In the genomic region with DNA sequence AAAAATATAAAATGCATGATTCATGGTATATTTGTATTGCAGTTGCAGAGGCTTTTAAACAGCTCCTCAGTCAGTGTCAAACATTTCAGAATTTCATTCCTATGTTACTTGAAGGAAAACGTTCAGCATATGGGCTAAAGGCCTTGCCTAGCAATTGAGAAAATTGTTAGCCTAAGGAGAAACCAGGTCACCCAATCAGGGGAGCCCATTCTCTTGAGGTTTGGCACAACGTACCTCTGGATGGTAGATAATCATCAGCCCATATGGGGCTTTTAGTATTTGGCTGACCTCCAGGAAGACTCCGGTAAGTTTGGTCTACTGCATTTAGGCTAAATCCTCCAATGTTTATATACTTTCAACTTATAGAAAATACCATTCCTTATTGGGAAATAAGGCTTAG, we compare ENCODE assay signal across 27 mouse cellular contexts.
A peak's percentile ranks its signal among the peaks of the same experiment; 100 is the strongest.
DNase-seq lines count a peak whose midpoint lies in the region; ATAC-seq and TF ChIP-seq lines count a peak whose summit lies in the region.
"Had no signal": no experiment of that assay in that cellular context is flagged by ENCODE, and none has a peak within 500 bp of the region (broad histone marks: within the 10 kb centered on the region; RNA-seq: fewer than 3 reads in every experiment).

No protein-coding gene starts in this region.

- H3K27ac ChIP-seq in forebrain, embryonic 13.5 days, result no peak overlapping the region
- no peak overlapping the region for H3K27ac ChIP-seq in forebrain, embryonic 11.5 days (ENCODE audit: low read depth, low read length)
- no peak overlapping the region for H3K27ac ChIP-seq in limb, embryonic 14.5 days (replicated peaks; ENCODE audit: low read depth, low read length)
- no peak overlapping the region for H3K27ac ChIP-seq in limb, embryonic 10.5 days
- no peak overlapping the region for H3K27ac ChIP-seq in stomach, embryonic 14.5 days (ENCODE audit: low read length)
- no peak overlapping the region for H3K27ac ChIP-seq in stomach, postnatal 0 days (replicated peaks)
- H3K27ac ChIP-seq: embryonic facial prominence, embryonic 12.5 days; heart, adult 2 months; hindbrain, embryonic 15.5 days; liver, embryonic 15.5 days; midbrain, embryonic 10.5 days; midbrain, embryonic 15.5 days; neural tube, embryonic 15.5 days had no signal

- TF ChIP-seq CTCF in stomach, postnatal 0 days (IDR thresholded peaks at IDR 0.05; ENCODE audit: low read depth), result no peak

- intact Hi-C loops in heart, postnatal 36 days (cut with DNase I), result no loop called here

- no peak for DNase-seq in forebrain, embryonic 11.5 days (ENCODE audit: low spot score)
- DNase-seq in limb, embryonic 14.5 days (ENCODE audit: low spot score), result peak; percentile 12
- no peak for DNase-seq in limb, embryonic 10.5 days (ENCODE audit: low spot score)
- DNase-seq in stomach, postnatal 0 days (ENCODE audit: low spot score), result no peak
- DNase-seq in heart, postnatal 36 days, result no peak
- DNase-seq: adrenal gland, postnatal 25 days; heart, adult 2 months; kidney, adult 11 months; kidney, postnatal 14 days; layer of hippocampus, adult 9-11 months; lung, postnatal 10 days; right cerebral cortex, adult 18-20 months; spleen, adult 18-20 months; thymus, postnatal 14 days had no signal

- no peak overlapping the region for H3K9ac ChIP-seq in forebrain, embryonic 13.5 days
- H3K9ac ChIP-seq in forebrain, embryonic 11.5 days (ENCODE audit: low read length), result no peak overlapping the region
- H3K9ac ChIP-seq in limb, embryonic 14.5 days (ENCODE audit: low read depth, low read length, severe bottlenecking), result no peak overlapping the region
- no peak overlapping the region for H3K9ac ChIP-seq in stomach, embryonic 14.5 days (replicated peaks; ENCODE audit: low read depth, low read length)
- H3K9ac ChIP-seq in stomach, postnatal 0 days (ENCODE audit: low read length), result no peak overlapping the region
- H3K9ac ChIP-seq: embryonic facial prominence, embryonic 12.5 days; heart, embryonic 12.5 days; hindbrain, embryonic 15.5 days; liver, embryonic 15.5 days; midbrain, embryonic 15.5 days; neural tube, embryonic 15.5 days had no signal

- no peak overlapping the region for H3K4me2 ChIP-seq in forebrain, embryonic 13.5 days
- H3K4me2 ChIP-seq in forebrain, embryonic 11.5 days (ENCODE audit: low read depth, low read length, severe bottlenecking), result no peak overlapping the region
- no peak overlapping the region for H3K4me2 ChIP-seq in limb, embryonic 14.5 days (replicated peaks; ENCODE audit: low read depth, low read length, severe bottlenecking)
- H3K4me2 ChIP-seq in stomach, embryonic 14.5 days (replicated peaks; ENCODE audit: low read depth, low read length), result no peak overlapping the region
- no peak overlapping the region for H3K4me2 ChIP-seq in stomach, postnatal 0 days (replicated peaks; ENCODE audit: low read depth)
- H3K4me2 ChIP-seq: embryonic facial prominence, embryonic 12.5 days; heart, embryonic 12.5 days; hindbrain, embryonic 15.5 days; liver, embryonic 15.5 days; midbrain, embryonic 15.5 days; neural tube, embryonic 15.5 days had no signal

- WGBS in forebrain, embryonic 13.5 days, result 55% methylated on average over 3 of the region's 3 CpGs
- 83% methylated on average over 3 of the region's 3 CpGs for WGBS in forebrain, embryonic 11.5 days
- WGBS in limb, embryonic 14.5 days, result 44% methylated on average over 3 of the region's 3 CpGs
- WGBS in limb, embryonic 10.5 days, result 80% methylated on average over 3 of the region's 3 CpGs
- WGBS in stomach, embryonic 14.5 days, result 17% methylated on average over 3 of the region's 3 CpGs
- whole genome bisulfite sequencing in stomach, postnatal 0 days, result 12% methylated on average over 3 of the region's 3 CpGs

- no peaks in the 10 kb centered on the region for H3K36me3 ChIP-seq in forebrain, embryonic 13.5 days (ENCODE audit: poor library complexity, severe bottlenecking)
- no peaks in the 10 kb centered on the region for H3K36me3 ChIP-seq in forebrain, embryonic 11.5 days (ENCODE audit: control insufficient read depth, insufficient read depth, low read length)
- no peaks in the 10 kb centered on the region for H3K36me3 ChIP-seq in limb, embryonic 14.5 days (ENCODE audit: control insufficient read depth, insufficient read depth, low read length)
- no peaks in the 10 kb centered on the region for H3K36me3 ChIP-seq in limb, embryonic 10.5 days
- H3K36me3 ChIP-seq in stomach, embryonic 14.5 days (ENCODE audit: control insufficient read depth, insufficient read depth, low read length), result no peaks in the 10 kb centered on the region
- H3K36me3 ChIP-seq in stomach, postnatal 0 days (ENCODE audit: control insufficient read depth, insufficient read depth, low read length), result no peaks in the 10 kb centered on the region
- H3K36me3 ChIP-seq: embryonic facial prominence, embryonic 12.5 days; heart, embryonic 12.5 days; hindbrain, embryonic 15.5 days; liver, embryonic 15.5 days; midbrain, embryonic 10.5 days; midbrain, embryonic 15.5 days; neural tube, embryonic 15.5 days had no signal

- TF ChIP-seq EP300 in stomach, postnatal 0 days (optimal IDR thresholded peaks at IDR 0.05), result no peak

- peak; percentile 50; the same call in 1 of the 2 replicates for ATAC-seq in forebrain, embryonic 13.5 days
- no peak for ATAC-seq in forebrain, embryonic 11.5 days (replicated peaks; ENCODE audit: low FRiP score)
- ATAC-seq in limb, embryonic 14.5 days (ENCODE audit: low FRiP score, low read depth), result no peak
- ATAC-seq in stomach, embryonic 14.5 days (ENCODE audit: insufficient number of reproducible peaks, insufficient read depth, low FRiP score, low read depth), result peak; percentile 46; the same call in 1 of the 2 replicates
- no peak for ATAC-seq in stomach, postnatal 0 days (ENCODE audit: low FRiP score, low TSS enrichment)
- no peak for ATAC-seq in erythroid progenitor cell, adult 5-6 weeks (replicated peaks; ENCODE audit: low FRiP score, poor library complexity, severe bottlenecking)
- ATAC-seq: CD4-positive, CD25-positive, alpha-beta regulatory T cell, adult 4 months; forebrain, embryonic 16.5 days; midbrain, embryonic 15.5 days had no signal

- no peak overlapping the region for H3K4me3 ChIP-seq in forebrain, embryonic 13.5 days
- no peak overlapping the region for H3K4me3 ChIP-seq in forebrain, embryonic 11.5 days (ENCODE audit: low read depth, low read length)
- H3K4me3 ChIP-seq in limb, embryonic 14.5 days (replicated peaks; ENCODE audit: low read length), result no peak overlapping the region
- H3K4me3 ChIP-seq in limb, embryonic 10.5 days, result no peak overlapping the region
- no peak overlapping the region for H3K4me3 ChIP-seq in stomach, embryonic 14.5 days (ENCODE audit: low read depth, low read length)
- no peak overlapping the region for H3K4me3 ChIP-seq in stomach, postnatal 0 days (ENCODE audit: low read depth, low read length)
- H3K4me3 ChIP-seq: embryonic facial prominence, embryonic 12.5 days; erythroblast, embryonic 14.5 days; heart, adult 2 months; heart, embryonic 12.5 days; hindbrain, embryonic 15.5 days; liver, embryonic 15.5 days; midbrain, embryonic 10.5 days; midbrain, embryonic 15.5 days; neural tube, embryonic 15.5 days had no signal

- no peak for TF ChIP-seq POLR2A in limb, embryonic 14.5 days (IDR thresholded peaks at IDR 0.05; ENCODE audit: borderline replicate concordance, extremely low read depth, insufficient read depth, insufficient read length)

- no peaks in the 10 kb centered on the region for H3K27me3 ChIP-seq in forebrain, embryonic 13.5 days
- H3K27me3 ChIP-seq in forebrain, embryonic 11.5 days (ENCODE audit: control insufficient read depth, insufficient read depth, low read length), result no peaks in the 10 kb centered on the region
- no peaks in the 10 kb centered on the region for H3K27me3 ChIP-seq in limb, embryonic 14.5 days (ENCODE audit: control insufficient read depth, insufficient read depth, low read length)
- no peaks in the 10 kb centered on the region for H3K27me3 ChIP-seq in limb, embryonic 10.5 days (ENCODE audit: low read depth, poor library complexity, severe bottlenecking)
- no peaks in the 10 kb centered on the region for H3K27me3 ChIP-seq in stomach, embryonic 14.5 days (ENCODE audit: control insufficient read depth, insufficient read depth, low read length)
- no peaks in the 10 kb centered on the region for H3K27me3 ChIP-seq in stomach, postnatal 0 days (ENCODE audit: control insufficient read depth, insufficient read depth, low read length)
- H3K27me3 ChIP-seq: embryonic facial prominence, embryonic 12.5 days; heart, embryonic 12.5 days; hindbrain, embryonic 15.5 days; liver, embryonic 15.5 days; midbrain, embryonic 15.5 days; neural tube, embryonic 15.5 days had no signal

- no peaks in the 10 kb centered on the region for H3K9me3 ChIP-seq in forebrain, embryonic 13.5 days (replicated peaks)
- no peaks in the 10 kb centered on the region for H3K9me3 ChIP-seq in forebrain, embryonic 11.5 days (ENCODE audit: control insufficient read depth, low read length)
- H3K9me3 ChIP-seq in limb, embryonic 14.5 days (ENCODE audit: control insufficient read depth, low read length), result no peaks in the 10 kb centered on the region
- H3K9me3 ChIP-seq in limb, embryonic 10.5 days (replicated peaks), result no peaks in the 10 kb centered on the region
- H3K9me3 ChIP-seq in stomach, embryonic 14.5 days (ENCODE audit: control insufficient read depth, low read depth, low read length), result no peaks in the 10 kb centered on the region
- H3K9me3 ChIP-seq in stomach, postnatal 0 days (ENCODE audit: control insufficient read depth, low read length), result no peaks in the 10 kb centered on the region
- H3K9me3 ChIP-seq: embryonic facial prominence, embryonic 12.5 days; heart, embryonic 12.5 days; hindbrain, embryonic 15.5 days; liver, embryonic 15.5 days; midbrain, embryonic 10.5 days; midbrain, embryonic 15.5 days; neural tube, embryonic 15.5 days had no signal

- no peaks in the 10 kb centered on the region for H3K4me1 ChIP-seq in forebrain, embryonic 13.5 days
- no peaks in the 10 kb centered on the region for H3K4me1 ChIP-seq in forebrain, embryonic 11.5 days (replicated peaks; ENCODE audit: control insufficient read depth, insufficient read depth, low read length)
- no peaks in the 10 kb centered on the region for H3K4me1 ChIP-seq in limb, embryonic 14.5 days (ENCODE audit: control insufficient read depth, insufficient read depth, low read length)
- no peaks in the 10 kb centered on the region for H3K4me1 ChIP-seq in limb, embryonic 10.5 days
- no peaks in the 10 kb centered on the region for H3K4me1 ChIP-seq in stomach, embryonic 14.5 days (ENCODE audit: control insufficient read depth, insufficient read depth, low read length)
- no peaks in the 10 kb centered on the region for H3K4me1 ChIP-seq in stomach, postnatal 0 days (replicated peaks; ENCODE audit: control insufficient read depth, insufficient read depth)
- H3K4me1 ChIP-seq: embryonic facial prominence, embryonic 12.5 days; heart, embryonic 12.5 days; hindbrain, embryonic 15.5 days; liver, embryonic 15.5 days; midbrain, embryonic 10.5 days; midbrain, embryonic 15.5 days; neural tube, embryonic 15.5 days had no signal

Comparison
In these comparisons a context has a peak if more than half of its experiments do, and no peak if none do; other contexts are left out.
1. ATAC-seq: peak in forebrain, embryonic 13.5 days (single experiment) and stomach, embryonic 14.5 days (single experiment); none in forebrain, embryonic 11.5 days (single experiment), limb, embryonic 14.5 days (single experiment), stomach, postnatal 0 days (single experiment) and erythroid progenitor cell, adult 5-6 weeks (single experiment).